Mouse (Mus musculus): ENCODE measurements around the gene Cerkl. TPM values are rescaled to one million over a fixed set of nuclear protein-coding genes. Genes with fewer than 3 reads are reported as not detected.

The Cerkl gene
- polyA plus RNA-seq, 1 experiment from 2014 or later: 0.30 TPM

- peaks cover 7% of the 10 kb centered on the region; the same call in 1 of the 2 replicates for H3K4me1 ChIP-seq
- H3K9ac ChIP-seq: no peak overlapping the region
- no peaks in the 10 kb centered on the region for H3K9me3 ChIP-seq
- no peak overlapping the region for H3K27ac ChIP-seq
- no peak overlapping the region for H3K4me2 ChIP-seq
- H3K36me3 ChIP-seq: no peaks in the 10 kb centered on the region
- ATAC-seq (ENCODE audit: borderline replicate concordance, extremely low read depth, low FRiP score, low TSS enrichment): no peak
- peaks cover 13% of the 10 kb centered on the region for H3K27me3 ChIP-seq
- H3K4me3 ChIP-seq: no peak overlapping the region
These were observed 26.5 kb downstream of the Cerkl start for GRCm38 (mm10) chr2:79430061-79430460.

DNA sequence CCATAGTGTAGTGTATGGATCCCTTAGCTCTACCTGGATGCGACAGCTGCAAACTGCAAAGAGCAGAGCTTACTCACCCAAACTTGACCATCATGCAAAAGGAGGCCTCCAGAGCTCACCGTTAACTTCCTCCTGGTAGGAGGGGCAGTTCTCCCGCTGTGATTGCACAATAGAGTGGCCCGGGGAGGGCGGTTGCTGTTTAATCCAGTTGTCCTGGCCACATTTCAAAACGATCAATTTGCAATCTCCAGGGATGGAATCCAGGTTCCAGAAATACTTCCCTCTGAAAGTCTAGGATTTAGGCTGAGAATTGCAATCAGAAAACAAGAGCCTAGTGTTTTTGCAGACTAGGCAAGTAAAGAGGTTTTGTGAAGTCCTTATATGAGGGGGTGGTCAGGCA, 26.9 kb downstream of the Cerkl start:
- Histone ChIP-seq H3K27ac (no peak overlapping the region), H3K9ac (no peak overlapping the region), H3K4me2 (no peak overlapping the region), H3K27me3 (peaks cover 13% of the 10 kb centered on the region), H3K9me3 (no peaks in the 10 kb centered on the region), H3K4me3 (no peak overlapping the region), H3K36me3 (no peaks in the 10 kb centered on the region), H3K4me1 (peaks cover 7% of the 10 kb centered on the region; the same call in 1 of the 2 replicates)
- 11% methylated on average over 6 of the region's 6 CpGs for WGBS
- ATAC-seq (ENCODE audit: borderline replicate concordance, extremely low read depth, low FRiP score, low TSS enrichment): no peak

GRCm38 (mm10) chr2:79429108-79429507, 27.5 kb downstream of the Cerkl start:
- no peak overlapping the region for H3K9ac ChIP-seq
- 18% methylated on average over 7 of the region's 7 CpGs for WGBS
- ATAC-seq (ENCODE audit: borderline replicate concordance, extremely low read depth, low FRiP score, low TSS enrichment): no peak

DNA sequence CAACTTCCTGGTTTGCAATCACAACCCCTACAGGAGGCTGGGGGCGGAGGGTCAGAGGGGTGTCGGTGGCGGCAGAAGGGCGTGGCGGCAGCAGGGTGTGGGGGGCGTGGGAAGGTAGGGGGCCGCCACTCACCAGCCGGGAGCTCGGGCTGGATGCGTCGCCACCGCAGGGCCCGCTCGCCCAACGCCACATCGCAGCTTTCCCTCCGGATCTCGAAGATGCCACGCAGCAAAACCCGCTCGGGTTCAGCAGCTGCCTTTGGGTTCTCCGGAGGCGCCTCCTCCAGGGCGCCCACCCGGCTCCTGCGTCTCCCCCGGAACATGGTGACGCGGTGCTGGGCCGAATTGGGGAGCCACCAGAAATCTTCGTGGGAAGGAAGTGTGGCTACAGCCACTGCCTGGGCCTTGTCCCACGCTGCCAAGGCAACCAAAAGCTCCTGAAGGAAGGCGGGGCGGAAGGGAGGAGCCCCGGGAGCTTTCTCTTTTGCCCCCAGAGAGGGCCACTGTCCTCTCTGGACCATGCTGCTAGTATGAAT, 27.9 kb downstream of the Cerkl start:
- no peaks in the 10 kb centered on the region for H3K9me3 ChIP-seq
- H3K9ac ChIP-seq: no peak overlapping the region
- no peaks in the 10 kb centered on the region for H3K36me3 ChIP-seq
- peak overlapping the region; percentile 44 for H3K4me3 ChIP-seq
- peaks cover 13% of the 10 kb centered on the region for H3K27me3 ChIP-seq
- no peak overlapping the region for H3K27ac ChIP-seq
- peaks cover 7% of the 10 kb centered on the region; the same call in 1 of the 2 replicates for H3K4me1 ChIP-seq
- peak overlapping the region; percentile 86 for H3K4me2 ChIP-seq
- ATAC-seq (ENCODE audit: borderline replicate concordance, extremely low read depth, low FRiP score, low TSS enrichment): 0 out of 2 replicates have a peak, but pooled peaks have one; percentile 46
- under 1% methylated on average over 35 of the region's 35 CpGs for WGBS

More at GRCm38 (mm10) chr2:79429108-79429507, 27.5 kb downstream of the Cerkl start:
- H3K4me1 ChIP-seq: peaks cover 7% of the 10 kb centered on the region; the same call in 1 of the 2 replicates
- no peak overlapping the region for H3K27ac ChIP-seq
- H3K36me3 ChIP-seq: no peaks in the 10 kb centered on the region
- H3K27me3 ChIP-seq: peaks cover 13% of the 10 kb centered on the region
- H3K9me3 ChIP-seq: no peaks in the 10 kb centered on the region
- H3K4me3 ChIP-seq: peak overlapping the region; percentile 44
- H3K4me2 ChIP-seq: peak overlapping the region; percentile 86

DNA sequence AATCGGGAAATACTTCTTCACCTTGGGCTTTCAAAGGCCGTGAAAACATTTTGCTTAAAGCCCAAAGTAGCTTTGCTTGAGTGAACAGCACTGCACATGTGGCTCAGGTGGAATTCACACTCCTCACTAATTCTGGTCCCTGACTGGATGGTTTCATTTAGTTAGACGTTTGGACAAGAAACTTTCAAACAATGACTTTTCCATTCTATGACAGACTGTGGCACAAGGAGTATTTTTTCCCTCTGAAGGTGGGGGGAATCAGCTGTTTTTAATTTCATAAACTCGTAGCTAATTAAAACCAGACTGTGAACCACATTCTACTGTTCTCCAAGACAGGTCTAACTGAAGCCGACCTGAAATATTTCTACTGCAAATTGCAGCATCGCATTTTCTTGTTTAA, 28.6 kb downstream of the Cerkl start:
- no peak overlapping the region for H3K4me3 ChIP-seq
- no peak for ATAC-seq (ENCODE audit: borderline replicate concordance, extremely low read depth, low FRiP score, low TSS enrichment)
- H3K9ac ChIP-seq: no peak overlapping the region
- no peak overlapping the region for H3K27ac ChIP-seq
- no peaks in the 10 kb centered on the region for H3K9me3 ChIP-seq
- H3K36me3 ChIP-seq: no peaks in the 10 kb centered on the region
- 28% methylated on average over 6 of the region's 6 CpGs for WGBS
- H3K27me3 ChIP-seq: peaks cover 13% of the 10 kb centered on the region
- peak overlapping the region; percentile 86; the same call in 1 of the 2 replicates for H3K4me2 ChIP-seq
- H3K4me1 ChIP-seq: peaks cover 7% of the 10 kb centered on the region; the same call in 1 of the 2 replicates

DNA sequence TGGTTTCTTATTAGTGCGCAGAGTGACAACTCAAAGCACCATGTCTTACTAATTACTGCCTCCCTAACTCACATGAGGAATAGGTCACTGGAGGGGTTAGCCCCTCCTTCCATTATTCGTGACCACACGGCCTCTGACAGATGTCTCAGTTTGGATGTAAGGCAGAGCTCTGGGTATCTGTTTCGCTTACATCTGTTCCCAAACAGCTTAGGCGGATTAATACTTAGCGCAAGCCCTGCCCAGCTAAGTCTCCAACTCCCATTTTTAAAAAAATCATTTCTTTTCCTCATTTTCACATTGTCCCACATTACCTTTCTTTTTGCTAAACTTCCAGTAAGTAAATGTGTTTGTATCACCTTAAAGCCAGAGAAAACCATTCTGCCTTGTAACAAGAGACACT, 34.9 kb downstream of the Cerkl start:
- Histone ChIP-seq H3K4me2 (no peak overlapping the region), H3K4me1 (no peaks in the 10 kb centered on the region), H3K9me3 (no peaks in the 10 kb centered on the region), H3K4me3 (no peak overlapping the region), H3K9ac (no peak overlapping the region), H3K27me3 (no peaks in the 10 kb centered on the region), H3K36me3 (no peaks in the 10 kb centered on the region), H3K27ac (no peak overlapping the region)
- 62% methylated on average over 6 of the region's 6 CpGs for WGBS
- no peak for ATAC-seq (ENCODE audit: borderline replicate concordance, extremely low read depth, low FRiP score, low TSS enrichment)

- no peaks in the 10 kb centered on the region for H3K9me3 ChIP-seq
- H3K4me2 ChIP-seq: no peak overlapping the region
- ATAC-seq (ENCODE audit: borderline replicate concordance, extremely low read depth, low FRiP score, low TSS enrichment): no peak
- no peaks in the 10 kb centered on the region for H3K36me3 ChIP-seq
- H3K27me3 ChIP-seq: no peaks in the 10 kb centered on the region
- H3K27ac ChIP-seq: no peak overlapping the region
- no peaks in the 10 kb centered on the region for H3K4me1 ChIP-seq
- 85% methylated on average over 7 of the region's 7 CpGs for WGBS
- no peak overlapping the region for H3K4me3 ChIP-seq
- H3K9ac ChIP-seq: no peak overlapping the region
These were observed 42.1 kb downstream of the Cerkl start for GRCm38 (mm10) chr2:79414505-79414904.

GRCm38 (mm10) chr2:79410903-79411255, 45.7 kb downstream of the Cerkl start:
- no peak for ATAC-seq (ENCODE audit: borderline replicate concordance, extremely low read depth, low FRiP score, low TSS enrichment)
- Histone ChIP-seq H3K4me1 (no peaks in the 10 kb centered on the region), H3K27me3 (no peaks in the 10 kb centered on the region), H3K4me3 (no peak overlapping the region), H3K27ac (no peak overlapping the region), H3K9ac (no peak overlapping the region), H3K36me3 (no peaks in the 10 kb centered on the region), H3K4me2 (no peak overlapping the region), H3K9me3 (no peaks in the 10 kb centered on the region)
- whole genome bisulfite sequencing: 82% methylated on average over 3 of the region's 3 CpGs

DNA sequence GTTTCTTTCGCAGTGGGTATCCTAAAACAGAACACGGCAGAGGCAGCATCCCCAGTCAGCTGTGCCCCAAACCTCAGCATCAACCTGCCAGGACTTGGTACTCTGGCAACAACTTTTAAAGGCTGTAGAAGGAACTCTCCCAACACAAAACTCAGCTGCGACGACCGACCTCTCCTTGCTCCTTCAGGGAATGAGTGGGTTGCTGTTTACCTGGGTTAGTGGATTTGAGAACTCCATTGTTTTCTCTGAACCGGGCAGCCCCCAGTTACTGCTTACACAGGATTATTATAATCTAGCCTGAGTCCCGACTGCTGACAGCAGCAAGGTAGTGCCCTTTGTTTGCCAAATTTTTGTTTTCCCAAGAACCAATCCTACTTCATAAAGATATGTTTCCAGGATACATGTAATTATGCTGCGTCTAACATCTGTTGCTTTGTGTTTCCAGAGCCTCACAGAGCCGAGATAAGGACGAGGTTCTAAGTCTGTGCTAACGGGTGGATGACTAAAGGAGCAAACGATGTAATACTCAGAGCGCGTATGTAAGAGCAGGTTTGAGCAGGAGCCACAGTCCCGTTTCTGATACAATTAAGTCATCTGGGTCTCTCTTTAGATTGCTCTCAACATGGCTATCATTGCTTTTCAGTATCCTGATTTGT, 46.2 kb downstream of the Cerkl start:
- Histone ChIP-seq H3K27me3 (no peaks in the 10 kb centered on the region), H3K9me3 (no peaks in the 10 kb centered on the region), H3K4me1 (no peaks in the 10 kb centered on the region), H3K9ac (no peak overlapping the region), H3K36me3 (no peaks in the 10 kb centered on the region), H3K27ac (no peak overlapping the region), H3K4me3 (no peak overlapping the region), H3K4me2 (no peak overlapping the region)
- ATAC-seq (ENCODE audit: borderline replicate concordance, extremely low read depth, low FRiP score, low TSS enrichment): no peak
- 43% methylated on average over 15 of the region's 15 CpGs for WGBS

DNA sequence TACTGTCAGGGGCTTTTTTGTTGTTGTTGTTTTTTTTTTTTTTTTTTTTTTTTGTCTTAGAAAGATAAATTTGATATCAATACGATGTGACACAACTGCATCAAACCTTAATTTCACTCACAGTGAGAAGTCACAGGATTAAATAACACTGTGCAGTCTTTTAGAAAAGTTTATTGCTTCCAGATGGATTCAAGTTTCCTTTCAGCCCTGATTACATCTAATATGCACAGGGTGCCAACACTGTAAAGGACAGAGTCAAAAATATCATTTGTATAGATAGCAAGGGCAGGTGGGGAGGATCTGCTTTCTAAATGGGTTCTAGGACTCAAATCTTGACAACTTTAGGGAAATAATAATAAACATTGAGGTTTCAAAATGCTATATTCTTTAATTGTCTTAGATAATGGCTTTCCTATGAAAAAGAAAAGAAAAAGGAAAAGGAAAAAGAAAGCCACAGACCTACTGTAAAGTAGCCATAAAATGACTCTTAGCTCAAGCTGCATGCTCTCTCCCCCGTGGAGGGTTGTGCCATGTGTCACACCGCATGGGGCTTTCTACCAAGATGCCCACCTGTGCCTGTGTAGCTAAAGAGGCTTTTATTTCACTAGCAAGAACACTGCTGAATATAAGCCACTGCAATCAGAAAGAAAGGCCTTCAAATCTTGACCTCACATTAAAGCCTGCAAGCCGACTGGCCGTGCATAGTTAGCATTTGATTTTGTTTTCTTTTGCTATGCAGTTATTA, 50.8 kb downstream of the Cerkl start:
- Histone ChIP-seq H3K27me3 (no peaks in the 10 kb centered on the region), H3K27ac (no peak overlapping the region), H3K9ac (no peak overlapping the region), H3K36me3 (no peaks in the 10 kb centered on the region), H3K4me3 (no peak overlapping the region), H3K9me3 (no peaks in the 10 kb centered on the region), H3K4me1 (no peaks in the 10 kb centered on the region), H3K4me2 (no peak overlapping the region)
- WGBS: 83% methylated on average over 5 of the region's 5 CpGs
- ATAC-seq (ENCODE audit: borderline replicate concordance, extremely low read depth, low FRiP score, low TSS enrichment): no peak

DNA sequence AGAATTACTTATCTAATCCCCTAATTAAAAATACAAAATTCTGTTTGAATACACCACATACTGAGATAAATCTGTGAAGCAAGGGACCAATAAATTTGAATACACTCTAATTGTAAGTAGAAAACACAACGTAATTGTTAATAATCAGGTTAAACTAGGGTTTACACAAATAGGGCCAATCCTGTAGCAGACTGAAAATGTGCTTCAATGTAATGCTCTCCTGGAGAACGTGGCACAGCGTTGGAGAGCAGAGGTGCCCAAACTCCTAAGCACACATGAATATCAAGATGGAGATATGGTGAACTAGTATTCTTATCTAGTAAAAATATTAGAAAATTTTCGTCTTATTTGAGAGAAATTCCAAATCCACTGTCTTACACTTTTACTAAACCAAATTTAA, 56.5 kb downstream of the Cerkl start:
- 71% methylated on average over 4 of the region's 4 CpGs for WGBS
- no peak overlapping the region for H3K4me2 ChIP-seq

More for the DNA sequence above, 56.5 kb downstream of the Cerkl start:
- Histone ChIP-seq H3K9ac (no peak overlapping the region), H3K9me3 (no peaks in the 10 kb centered on the region), H3K4me1 (no peaks in the 10 kb centered on the region), H3K27ac (no peak overlapping the region), H3K4me3 (no peak overlapping the region), H3K36me3 (no peaks in the 10 kb centered on the region), H3K27me3 (no peaks in the 10 kb centered on the region)
- ATAC-seq (ENCODE audit: borderline replicate concordance, extremely low read depth, low FRiP score, low TSS enrichment): no peak
